In the genomic region with DNA sequence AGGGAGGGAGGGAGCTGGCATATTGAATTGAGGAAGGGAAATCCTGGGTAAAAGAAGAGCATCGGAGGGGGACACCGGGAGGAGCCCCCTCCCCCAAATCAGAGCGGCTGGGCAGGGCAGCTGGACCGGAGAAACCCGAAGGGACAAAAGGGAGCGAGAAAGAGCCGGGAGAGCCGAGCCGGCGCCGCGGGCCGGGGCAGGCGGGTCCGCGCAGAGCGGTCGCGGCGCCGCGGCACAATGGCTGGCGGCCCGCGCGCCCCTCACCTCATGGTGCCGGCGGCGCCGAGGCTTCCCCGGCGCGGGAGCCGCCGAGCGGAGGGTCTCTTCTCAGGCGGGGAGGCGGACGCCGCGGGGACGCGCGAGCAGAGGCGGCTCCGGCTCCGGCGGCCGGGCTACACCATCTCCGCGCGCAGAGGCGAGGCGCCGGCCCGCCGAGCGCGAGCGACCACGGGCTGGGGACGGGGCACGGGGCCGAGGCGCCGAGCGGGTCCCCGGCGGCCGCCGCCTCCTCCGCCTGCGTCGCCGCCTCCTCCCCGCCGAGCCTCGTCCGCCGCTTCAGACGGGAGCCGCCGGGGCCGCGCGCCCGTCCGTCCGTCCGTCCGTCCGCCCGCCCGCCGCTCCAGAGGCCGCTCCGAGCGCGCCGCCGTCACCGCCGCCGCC, we compare ENCODE assay signal across 8 mouse cellular contexts. TPM values are rescaled to one million over a fixed set of nuclear protein-coding genes. Genes with fewer than 3 reads are reported as not detected.
DNase-seq lines count a peak whose midpoint lies in the region; ATAC-seq and TF ChIP-seq lines count a peak whose summit lies in the region.

No protein-coding gene starts in this region.

- no peak for ATAC-seq in erythroblast, adult 5-6 weeks (replicated peaks; ENCODE audit: low FRiP score, poor library complexity, severe bottlenecking)
- peak; percentile 41; the same call in 1 of the 2 replicates for ATAC-seq in heart, embryonic 14.5 days (ENCODE audit: insufficient number of reproducible peaks, insufficient read depth, low FRiP score, low read depth)

- peak overlapping the region; percentile 50 for H3K4me3 ChIP-seq in erythroblast, embryonic 14.5 days (replicated peaks)
- H3K4me3 ChIP-seq in heart, embryonic 14.5 days (ENCODE audit: control insufficient read depth in 1 of 2, insufficient read depth in 1 of 2, low read depth in 1 of 2, low read length in 2 of 2), result peak overlapping the region; percentile 98 to 99
- peak overlapping the region; percentile 51 for H3K4me3 ChIP-seq in liver, adult 2 months (ENCODE audit: insufficient read depth, low read depth, low read length)
- H3K4me3 ChIP-seq in olfactory bulb, adult 2 months (ENCODE audit: insufficient read depth, low read depth, low read length), result peak overlapping the region; percentile 92

- H3K9me3 ChIP-seq in erythroblast, embryonic 14.5 days (ENCODE audit: control insufficient read depth, low read length), result no peaks in the 10 kb centered on the region
- H3K9me3 ChIP-seq in heart, embryonic 14.5 days (ENCODE audit: control insufficient read depth, low read length), result no peaks in the 10 kb centered on the region

- peak; percentile 51 for DNase-seq in 3134 (ENCODE audit: extremely low read depth, insufficient read length, low spot score)
- peak; percentile 13 for DNase-seq in cerebellum, adult 8-10 months
- DNase-seq in liver, adult 2 months (ENCODE audit: extremely low read depth, low read depth, low spot score), result no peak
- no peak for DNase-seq in c-Kit-positive CD71-positive TER-119-positive erythroid progenitor cells, embryonic 14.5 days (ENCODE audit: low spot score)

- H3K9ac ChIP-seq in heart, embryonic 14.5 days (ENCODE audit: low read length), result peak overlapping the region; percentile 98
- H3K9ac ChIP-seq in liver, adult 2 months (ENCODE audit: low read depth, low read length), result peak overlapping the region; percentile 76

- no peak for TF ChIP-seq CTCF in liver, adult 2 months (IDR thresholded peaks at IDR 0.05; ENCODE audit: low read depth, low read length)
- TF ChIP-seq CTCF in olfactory bulb, adult 2 months (IDR thresholded peaks at IDR 0.05; ENCODE audit: insufficient read depth, low read depth, low read length), result no peak

- peak overlapping the region; percentile 92 to 97 for H3K27ac ChIP-seq in heart, embryonic 14.5 days (replicated peaks in 1 of 2; ENCODE audit: control insufficient read depth in 1 of 2, insufficient read depth in 1 of 2, low read depth in 2 of 2, low read length in 2 of 2)
- no peak overlapping the region for H3K27ac ChIP-seq in liver, adult 2 months (replicated peaks; ENCODE audit: insufficient read depth, low read depth, low read length)
- H3K27ac ChIP-seq in olfactory bulb, adult 2 months (ENCODE audit: insufficient read depth, low read depth, low read length), result peak overlapping the region; percentile 89

- peaks cover 70% of the 10 kb centered on the region for H3K27me3 ChIP-seq in erythroblast, embryonic 14.5 days (ENCODE audit: control insufficient read depth)
- no peaks in the 10 kb centered on the region for H3K27me3 ChIP-seq in heart, embryonic 14.5 days (ENCODE audit: control insufficient read depth, insufficient read depth, low read length)
- H3K27me3 ChIP-seq in liver, adult 2 months (ENCODE audit: control insufficient read depth, insufficient read depth, low read length), result peaks cover 18% of the 10 kb centered on the region

- no peaks in the 10 kb centered on the region for H3K4me1 ChIP-seq in erythroblast, embryonic 14.5 days (ENCODE audit: control insufficient read depth)
- H3K4me1 ChIP-seq in heart, embryonic 14.5 days (ENCODE audit: control insufficient read depth in 2 of 2, insufficient read depth in 2 of 2, low read length in 2 of 2), result peaks cover 0 to 21% of the 10 kb centered on the region in 2 experiments; a peak in 2 of 4 replicates
- no peaks in the 10 kb centered on the region; the same call in 1 of the 2 replicates for H3K4me1 ChIP-seq in liver, adult 2 months (ENCODE audit: control insufficient read depth, insufficient read depth, low read length)
- H3K4me1 ChIP-seq in olfactory bulb, adult 2 months (ENCODE audit: control insufficient read depth, insufficient read depth, low read length), result peaks cover 4% of the 10 kb centered on the region; the same call in 1 of the 2 replicates

- no peak for TF ChIP-seq POLR2A in liver, adult 2 months (IDR thresholded peaks at IDR 0.05; ENCODE audit: extremely low read depth, insufficient read depth, low read length)
- peak; percentile 15; the same call in 1 of the 2 replicates for TF ChIP-seq POLR2A in olfactory bulb, adult 2 months (IDR thresholded peaks at IDR 0.05; ENCODE audit: insufficient read depth, low read depth, low read length)

- H3K4me2 ChIP-seq in heart, embryonic 14.5 days (ENCODE audit: low read length), result peak overlapping the region; percentile 71

- H3K36me3 ChIP-seq in erythroblast, embryonic 14.5 days (ENCODE audit: control insufficient read depth), result no peaks in the 10 kb centered on the region
- H3K36me3 ChIP-seq in heart, embryonic 14.5 days (ENCODE audit: control insufficient read depth, insufficient read depth, low read length), result peaks cover 6% of the 10 kb centered on the region
- H3K36me3 ChIP-seq in liver, adult 2 months (ENCODE audit: control insufficient read depth, insufficient read depth, low read length), result no peaks in the 10 kb centered on the region

- WGBS in heart, embryonic 14.5 days, result under 1% methylated on average over 55 of the region's 104 CpGs
- WGBS in liver, adult 2 months, result 5% methylated on average over 82 of the region's 104 CpGs
- WGBS in olfactory bulb, adult 2 months, result 2% methylated on average over 100 of the region's 104 CpGs

- H3K79me2 ChIP-seq in liver, adult 2 months (ENCODE audit: control insufficient read depth, insufficient read depth, low read length), result no peaks in the 10 kb centered on the region

RNA-seq across cellular contexts. Expression of gene Enah, which starts 0.4 kb away (rescaled TPM):
- 0.01 TPM in 1 of 2 replicates, not detected in the other for polyA plus RNA-seq in erythroblast, embryonic 14.5 days (2012)
- total RNA-seq in erythroblast, adult 5-6 weeks (2015; ENCODE audit: low replicate concordance), result 0.21 TPM in 1 of 2 replicates, not detected in the other
- 0.77 and 1.1 TPM in 2 replicates for total RNA-seq in erythroblast, adult 5-6 weeks (2017; ENCODE audit: low replicate concordance)
- 26.1 and 28.2 TPM in 2 replicates for polyA plus RNA-seq in heart, embryonic 14.5 days (2014; fragmentation: Nextera tagmentation; extraction: Ambion mirVana)
- 0.34 and 0.74 TPM in 2 replicates for total RNA-seq in liver, adult 2 months (2014; rRNA removed)
- polyA plus RNA-seq in liver, adult 2 months (2012; rRNA removed), result 0.06 and 0.17 TPM in 2 replicates
- polyA plus RNA-seq in olfactory bulb, adult 2 months (2012; ENCODE audit: insufficient read depth, insufficient read length, low replicate concordance, missing spikeins), result 161 TPM in 1 of 2 replicates, not detected in the other

Comparison
In these comparisons a context has a peak if more than half of its experiments do, and no peak if none do; other contexts are left out.
1. DNase-seq: peak in 3134 (single experiment) and cerebellum, adult 8-10 months (single experiment); none in liver, adult 2 months (single experiment) and c-Kit-positive CD71-positive TER-119-positive erythroid progenitor cells, embryonic 14.5 days (single experiment).
2. Peak in every context shown above with its lines, with median percentiles within 50 percentile points of each other: H3K4me3 ChIP-seq.